Mouse (Mus musculus): ENCODE measurements around the gene Jazf1.

GRCm38 (mm10) chr6:52827752-52828277 is 240.6 kb downstream of the Jazf1 start:
- TF ChIP-seq POLR2A (IDR thresholded peaks at IDR 0.05; ENCODE audit: control insufficient read depth, extremely low read depth, insufficient read depth, low read length, poor library complexity) = no peak
- TF ChIP-seq CTCF (IDR thresholded peaks at IDR 0.05; ENCODE audit: borderline replicate concordance, control insufficient read depth, extremely low read depth, insufficient read depth, low read length, poor library complexity) = no peak
